Mouse (Mus musculus) heart, adult 2 months (tissue): Measurements from ENCODE around the gene Ppm1a. TPM values are rescaled to one million over a fixed set of nuclear protein-coding genes. Genes with fewer than 3 reads are reported as not detected.
A peak's percentile ranks its signal among the peaks of the same experiment; 100 is the strongest.

ENCODE experiments used
- DNase-seq, 2 experiments: peaks; one replicate each; pipeline ENCODE4 v3.0.0; 2021
- H3K27ac ChIP-seq: fragments of 200-600 bp; 2 replicates; pipeline ENCODE4 v1.8.1; 2022
- H3K27me3 ChIP-seq: fragments of 200-500 bp; 2 replicates; pipeline ENCODE4 v1.6.1; 2012; ENCODE audit warnings: mild to moderate bottlenecking, low read length, inconsistent platforms, mixed read lengths; ENCODE audit not compliant: control insufficient read depth, insufficient read depth
- H3K36me3 ChIP-seq: fragments of 200-500 bp; 2 replicates; pipeline ENCODE4 v1.6.1; 2012; ENCODE audit warnings: low read length, inconsistent platforms; ENCODE audit not compliant: control insufficient read depth, insufficient read depth
- H3K4me1 ChIP-seq: fragments of 200-500 bp; 2 replicates; pipeline ENCODE4 v1.6.1; 2011; ENCODE audit warnings: low read length; ENCODE audit not compliant: control insufficient read depth, insufficient read depth
- H3K4me3 ChIP-seq: fragments of 200-600 bp; 2 replicates; pipeline ENCODE4 v1.8.1; 2022
- H3K79me2 ChIP-seq: fragments of 200-500 bp; replicated peaks from 2 replicates; pipeline ENCODE4 v1.6.1; 2012; ENCODE audit warnings: mild to moderate bottlenecking, inconsistent platforms, low read length, moderate library complexity, mixed read lengths; ENCODE audit not compliant: control insufficient read depth, insufficient read depth
- H3K9ac ChIP-seq: fragments of 200-500 bp; 2 replicates; pipeline ENCODE4 v1.6.1; 2012; ENCODE audit warnings: low read depth, mild to moderate bottlenecking, control low read depth, inconsistent platforms, low read length, mixed read lengths
- CTCF ChIP-seq: fragments of 200-600 bp; IDR thresholded peaks from 2 replicates; pipeline ENCODE4 v1.8.1; 2022; ENCODE audit warnings: antibody characterized with exemption, mild to moderate bottlenecking, moderate library complexity
- EP300 ChIP-seq: fragments of 200-500 bp; IDR thresholded peaks from 2 replicates; pipeline ENCODE4 v1.6.1; 2011; ENCODE audit warnings: low read depth, low read length, control low read depth; ENCODE audit not compliant: insufficient read depth
- POLR2A ChIP-seq: fragments of 200-500 bp; IDR thresholded peaks from 2 replicates; pipeline ENCODE4 v1.6.1; 2011; ENCODE audit warnings: mild to moderate bottlenecking, low read depth, low read length, control low read depth; ENCODE audit not compliant: insufficient read depth
- WGBS: fragments of 180-500 bp; shearing (Covaris S2); methylation state at CpG from one replicate; pipeline ENCODE4 v1.1.7; 2018; 5-methylcytosine and 5-hydroxymethylcytosine counted together
- intact Hi-C: fragments of 180-260 bp; cut with DNase I; formaldehyde crosslinking; loops from one replicate; pipeline ENCODE4 v1.15.1; 2025
- polyA plus RNA-seq: library from polyadenylated mRNA; depleted of rRNA; stranded (reverse); fragments of >200 nt; gene quantifications from 2 replicates; pipeline ENCODE4 v1.2.3, GENCODE M21; 2012
- total RNA-seq, 2 experiments: library from RNA; stranded (reverse); gene quantifications; 2 replicates each; pipeline ENCODE4 v1.2.3; 2021

Ppm1a gene
- total and polyA plus RNA-seq, 3 experiments: 78.4 to 258 (median 218) TPM

GRCm38 (mm10) chr12:72750606-72751005 is 6.6 kb upstream of the Ppm1a start:
- DNase-seq: peak; percentile 26 to 49
- no peaks in the 10 kb centered on the region; the same call in 1 of the 2 replicates for H3K36me3 ChIP-seq
- no peaks in the 10 kb centered on the region for H3K27me3 ChIP-seq
- H3K9ac ChIP-seq: no peak overlapping the region
- 40% methylated on average over 2 of the region's 2 CpGs for WGBS
- peaks cover 2% of the 10 kb centered on the region for H3K4me1 ChIP-seq
- peak overlapping the region; percentile 44 for H3K27ac ChIP-seq
- intact Hi-C loops: loop anchor here (10.0 kb wide), 1 partner anchor 216 kb away; the partner anchor contains the start of gene Pcnx4
- TF ChIP-seq POLR2A (no peak), EP300 (0 out of 2 replicates have a peak, but pooled peaks have one; percentile 49)
- no peaks in the 10 kb centered on the region for H3K79me2 ChIP-seq
- no peak overlapping the region for H3K4me3 ChIP-seq

DNA sequence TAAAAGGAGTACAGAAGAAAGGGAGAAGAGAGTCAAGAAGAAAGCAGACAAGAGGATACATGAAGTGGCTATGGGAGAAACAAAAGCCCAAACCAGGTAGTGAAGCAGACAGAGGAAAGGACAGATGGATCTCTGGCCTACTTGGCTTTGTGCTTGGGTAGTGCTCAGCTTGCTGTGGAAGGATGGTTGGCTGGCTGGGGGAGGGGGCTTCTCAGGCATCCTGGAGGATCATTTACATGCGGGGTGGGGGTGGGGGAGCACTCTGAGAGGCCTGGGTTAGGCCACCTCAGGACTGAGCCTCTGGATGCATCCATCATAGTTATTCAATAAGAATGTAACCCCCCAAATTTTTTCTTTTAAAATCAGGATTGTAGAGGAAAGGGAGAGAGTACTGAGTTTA is 341 bp downstream of the Ppm1a start:
- intact Hi-C loops: loop anchor here (5.0 to 10.0 kb wide), 2 partner anchors 95 to 223 kb away; partner anchors contain the start of genes Dhrs7 and Pcnx4
- H3K27ac ChIP-seq: no peak overlapping the region
- 28% methylated on average over 1 of the region's 1 CpGs for WGBS
- H3K9ac ChIP-seq: no peak overlapping the region
- DNase-seq: no peak
- peaks cover 2% of the 10 kb centered on the region; the same call in 1 of the 2 replicates for H3K36me3 ChIP-seq
- 0 out of 2 replicates have a peak, but pooled peaks cover 1% of the 10 kb centered on the region for H3K4me1 ChIP-seq
- no peaks in the 10 kb centered on the region for H3K27me3 ChIP-seq
- TF ChIP-seq POLR2A (no peak), EP300 (no peak), CTCF (no peak)
- H3K79me2 ChIP-seq: no peaks in the 10 kb centered on the region
- no peak overlapping the region for H3K4me3 ChIP-seq

GRCm38 (mm10) chr12:72759956-72760355 is 2.7 kb downstream of the Ppm1a start:
- H3K9ac ChIP-seq: peak overlapping the region; percentile 35
- peaks cover 12% of the 10 kb centered on the region for H3K36me3 ChIP-seq
- peak overlapping the region; percentile 69 for H3K4me3 ChIP-seq
- TF ChIP-seq EP300 (no peak), CTCF (no peak), POLR2A (no peak)
- 11% methylated on average over 7 of the region's 7 CpGs for WGBS
- H3K27ac ChIP-seq: peak overlapping the region; percentile 99
- DNase-seq: no peak
- H3K4me1 ChIP-seq: peaks cover 4% of the 10 kb centered on the region
- H3K79me2 ChIP-seq: no peaks in the 10 kb centered on the region
- no peaks in the 10 kb centered on the region for H3K27me3 ChIP-seq
- intact Hi-C loops: loop anchor here (2.0 to 10.0 kb wide), 4 partner anchors 85 to 1205 kb away; partner anchors contain the start of genes Dhrs7, Pcnx4 and Snapc1

DNA sequence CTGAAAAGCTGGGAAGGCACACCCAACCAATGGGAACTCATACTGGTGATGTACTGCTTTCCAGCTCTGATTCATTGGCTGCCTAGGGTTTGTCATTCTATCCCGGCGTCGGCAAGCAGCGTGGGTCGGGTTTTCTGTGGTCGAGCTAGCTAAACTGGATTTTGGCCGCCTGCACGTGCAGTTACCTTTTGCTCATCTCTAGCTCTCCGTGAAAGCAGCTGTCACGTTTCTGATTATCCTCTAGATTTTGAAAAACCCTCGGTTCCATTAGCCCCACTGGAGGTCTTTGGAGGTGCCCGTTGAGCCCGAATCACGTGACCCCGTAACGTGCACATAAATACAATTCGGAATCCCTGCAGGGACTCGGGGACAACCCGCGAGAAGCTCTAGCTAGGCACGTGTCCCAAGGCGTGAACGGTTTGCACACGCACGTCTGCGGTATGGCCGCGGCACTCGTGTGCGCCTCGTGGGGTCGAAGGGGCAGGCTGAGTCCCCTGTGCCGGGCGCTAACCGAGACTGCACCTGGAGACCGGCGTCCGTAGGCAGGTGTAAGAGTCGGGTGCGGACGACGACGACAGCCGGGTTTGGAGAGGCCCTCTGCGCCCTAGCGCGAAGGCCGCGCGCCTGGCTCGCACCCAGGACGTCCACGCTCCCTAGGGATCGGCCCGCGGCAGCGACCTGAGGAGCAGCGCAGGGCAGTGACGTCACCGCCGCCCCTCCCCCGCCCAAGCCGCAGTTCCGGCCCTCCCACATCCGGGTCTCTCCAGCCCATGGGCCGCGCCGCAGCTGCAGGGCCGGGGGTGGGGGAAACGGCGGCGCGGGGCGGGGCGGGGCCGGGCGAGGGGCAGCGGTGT is 3.3 kb downstream of the Ppm1a start:
- Histone ChIP-seq H3K27me3 (no peaks in the 10 kb centered on the region), H3K27ac (peak overlapping the region; percentile 99), H3K4me1 (peaks cover 4% of the 10 kb centered on the region), H3K36me3 (peaks cover 12% of the 10 kb centered on the region), H3K79me2 (no peaks in the 10 kb centered on the region), H3K4me3 (peak overlapping the region; percentile 69), H3K9ac (peak overlapping the region; percentile 86)
- peak; percentile 84 to 94 for DNase-seq
- TF ChIP-seq EP300 (0 out of 2 replicates have a peak, but pooled peaks have one; percentile 7), CTCF (no peak), POLR2A (peak; percentile 78)
- intact Hi-C loops: loop anchor here (2.0 to 10.0 kb wide), 2 partner anchors 84 to 1204 kb away; partner anchors contain the start of gene Snapc1
- WGBS: under 1% methylated on average over 69 of the region's 78 CpGs

DNA sequence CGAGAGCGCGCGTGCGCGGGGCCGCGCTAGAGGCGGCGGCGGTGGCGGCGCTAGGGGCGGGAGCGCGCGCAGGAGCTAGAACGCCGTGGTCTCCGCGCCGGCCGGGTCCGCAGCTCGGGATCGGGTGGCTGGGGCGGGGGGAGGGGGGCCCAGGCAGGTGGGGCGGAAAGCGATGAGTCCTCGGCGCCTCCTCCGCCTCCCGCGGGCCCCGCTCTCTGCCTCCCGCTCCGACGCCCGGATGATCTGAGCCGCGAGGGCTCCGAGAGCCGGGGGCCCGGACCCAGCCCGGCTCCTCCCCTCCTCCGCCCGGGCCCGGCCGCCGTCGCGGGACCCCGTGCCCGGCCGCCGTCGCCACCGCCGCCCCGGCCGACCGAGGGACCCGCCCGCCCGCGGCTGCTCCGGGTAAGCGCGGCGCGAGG is 4.0 kb downstream of the Ppm1a start:
- WGBS: 0% methylated on average over 33 of the region's 71 CpGs
- Histone ChIP-seq H3K9ac (peak overlapping the region; percentile 86), H3K36me3 (peaks cover 14% of the 10 kb centered on the region), H3K4me3 (peak overlapping the region; percentile 69), H3K79me2 (no peaks in the 10 kb centered on the region), H3K27ac (peak overlapping the region; percentile 99), H3K4me1 (peaks cover 4% of the 10 kb centered on the region), H3K27me3 (no peaks in the 10 kb centered on the region)
- peak in 1 of 2 experiments; percentile 95 for DNase-seq
- intact Hi-C loops: loop anchor here (2.0 to 10.0 kb wide), 2 partner anchors 84 to 1204 kb away; partner anchors contain the start of gene Snapc1
- TF ChIP-seq EP300 (no peak), CTCF (no peak), POLR2A (no peak; the same call in 1 of the 2 replicates)
